Mouse (Mus musculus) kidney, embryonic 16.5 days (tissue): Measurements from ENCODE around the gene Xxylt1. TPM values are rescaled to one million over a fixed set of nuclear protein-coding genes. Genes with fewer than 3 reads are reported as not detected.

Experiments used
- ATAC-seq: fragments of 200-750 bp; cut with Nextera tagmentation; 2 replicates; pipeline ENCODE4 v1.8.0; 2017; ENCODE audit warnings: moderate TSS enrichment; ENCODE audit not compliant: low FRiP score, low TSS enrichment
- H3K27ac ChIP-seq: fragments of 300-500 bp; sonication (generic); 2 replicates; pipeline ENCODE4 v1.5.1; 2014; ENCODE audit warnings: low read length
- H3K27me3 ChIP-seq: fragments of 300-500 bp; sonication (generic); 2 replicates; pipeline ENCODE4 v1.6.1; 2014; ENCODE audit warnings: low read length, control low read depth, mixed read lengths; ENCODE audit not compliant: insufficient read depth
- H3K36me3 ChIP-seq: fragments of 300-500 bp; sonication (generic); 2 replicates; pipeline ENCODE4 v1.6.1; 2014; ENCODE audit warnings: low read length, control low read depth, mixed read lengths; ENCODE audit not compliant: insufficient read depth
- H3K4me1 ChIP-seq: fragments of 300-500 bp; sonication (generic); 2 replicates; pipeline ENCODE4 v1.6.1; 2014; ENCODE audit warnings: low read length, control low read depth, mixed read lengths; ENCODE audit not compliant: insufficient read depth
- H3K4me2 ChIP-seq: fragments of 300-500 bp; sonication (generic); replicated peaks from 2 replicates; pipeline ENCODE4 v1.6.1; 2014; ENCODE audit warnings: low read depth, low read length
- H3K4me3 ChIP-seq: fragments of 300-500 bp; sonication (generic); 2 replicates; pipeline ENCODE4 v1.5.1; 2014; ENCODE audit warnings: mild to moderate bottlenecking, low read length
- H3K9ac ChIP-seq: fragments of 300-500 bp; sonication (generic); replicated peaks from 2 replicates; pipeline ENCODE4 v1.6.1; 2014; ENCODE audit warnings: low read length
- H3K9me3 ChIP-seq: fragments of 300-500 bp; sonication (generic); 2 replicates; pipeline ENCODE4 v1.6.1; 2016; ENCODE audit warnings: low read length, control low read depth
- WGBS: fragments of 180-500 bp; shearing (Covaris S2); extraction: QIAGEN DNeasy Blood & Tissue Kit; methylation state at CpG from one replicate; pipeline ENCODE4 v1.1.7; 2014; 5-methylcytosine and 5-hydroxymethylcytosine counted together
- polyA plus RNA-seq: library from polyadenylated mRNA; unstranded; fragments of >200 nt; fragmentation: Nextera tagmentation; extraction: Ambion mirVana; gene quantifications from 2 replicates; pipeline ENCODE4 v1.2.1, GENCODE M21; 2015

The Xxylt1 gene
- polyA plus RNA-seq, 1 experiment from 2014 or later: 18.8 TPM

GRCm38 (mm10) chr16:31064782-31065181 is 16.4 kb downstream of the Xxylt1 start:
- no peak overlapping the region for H3K9ac ChIP-seq
- H3K4me3 ChIP-seq: no peak overlapping the region
- H3K4me2 ChIP-seq: no peak overlapping the region
- H3K27me3 ChIP-seq: no peaks in the 10 kb centered on the region
- no peak overlapping the region for H3K27ac ChIP-seq
- H3K36me3 ChIP-seq: no peaks in the 10 kb centered on the region
- peaks cover 19% of the 10 kb centered on the region for H3K4me1 ChIP-seq
- H3K9me3 ChIP-seq: no peaks in the 10 kb centered on the region
- 87% methylated on average over 6 of the region's 6 CpGs for WGBS
- ATAC-seq: no peak

GRCm38 (mm10) chr16:31062918-31063317 is 18.3 kb downstream of the Xxylt1 start:
- no peak for ATAC-seq
- 68% methylated on average over 3 of the region's 3 CpGs for WGBS

GRCm38 (mm10) chr16:31061246-31061880 is 19.9 kb downstream of the Xxylt1 start:
- no peaks in the 10 kb centered on the region for H3K27me3 ChIP-seq
- no peak overlapping the region for H3K4me3 ChIP-seq
- H3K9ac ChIP-seq: no peak overlapping the region
- 37% methylated on average over 11 of the region's 11 CpGs for WGBS
- peaks cover 19% of the 10 kb centered on the region; the same call in 1 of the 2 replicates for H3K4me1 ChIP-seq
- ATAC-seq: peak; percentile 47
- H3K4me2 ChIP-seq: no peak overlapping the region
- no peaks in the 10 kb centered on the region for H3K36me3 ChIP-seq
- no peaks in the 10 kb centered on the region for H3K9me3 ChIP-seq
- no peak overlapping the region for H3K27ac ChIP-seq

More at GRCm38 (mm10) chr16:31062918-31063317, 18.3 kb downstream of the Xxylt1 start:
- no peak overlapping the region for H3K4me3 ChIP-seq
- no peak overlapping the region for H3K9ac ChIP-seq
- H3K36me3 ChIP-seq: no peaks in the 10 kb centered on the region
- H3K4me2 ChIP-seq: no peak overlapping the region
- no peaks in the 10 kb centered on the region for H3K9me3 ChIP-seq
- no peaks in the 10 kb centered on the region for H3K27me3 ChIP-seq
- peaks cover 22% of the 10 kb centered on the region for H3K4me1 ChIP-seq
- H3K27ac ChIP-seq: no peak overlapping the region

GRCm38 (mm10) chr16:31060714-31061113 is 20.5 kb downstream of the Xxylt1 start:
- H3K27me3 ChIP-seq: no peaks in the 10 kb centered on the region
- H3K4me1 ChIP-seq: peaks cover 19% of the 10 kb centered on the region; the same call in 1 of the 2 replicates
- no peak overlapping the region for H3K9ac ChIP-seq
- no peaks in the 10 kb centered on the region for H3K36me3 ChIP-seq
- H3K4me2 ChIP-seq: no peak overlapping the region
- no peaks in the 10 kb centered on the region for H3K9me3 ChIP-seq
- 94% methylated on average over 13 of the region's 13 CpGs for WGBS
- H3K27ac ChIP-seq: no peak overlapping the region
- no peak for ATAC-seq
- no peak overlapping the region for H3K4me3 ChIP-seq

- no peaks in the 10 kb centered on the region for H3K9me3 ChIP-seq
- H3K4me1 ChIP-seq: peaks cover 19% of the 10 kb centered on the region; the same call in 1 of the 2 replicates
- H3K27ac ChIP-seq: no peak overlapping the region
- H3K36me3 ChIP-seq: no peaks in the 10 kb centered on the region
- no peaks in the 10 kb centered on the region for H3K27me3 ChIP-seq
- WGBS: 95% methylated on average over 3 of the region's 3 CpGs
- no peak overlapping the region for H3K9ac ChIP-seq
- H3K4me3 ChIP-seq: no peak overlapping the region
- no peak for ATAC-seq
- H3K4me2 ChIP-seq: no peak overlapping the region
These were observed 21.0 kb downstream of the Xxylt1 start for GRCm38 (mm10) chr16:31060226-31060625.

GRCm38 (mm10) chr16:31059730-31060129 is 21.5 kb downstream of the Xxylt1 start:
- no peaks in the 10 kb centered on the region for H3K36me3 ChIP-seq
- no peaks in the 10 kb centered on the region for H3K9me3 ChIP-seq
- WGBS: 72% methylated on average over 4 of the region's 4 CpGs
- peaks cover 19% of the 10 kb centered on the region; the same call in 1 of the 2 replicates for H3K4me1 ChIP-seq
- no peak for ATAC-seq
- no peaks in the 10 kb centered on the region for H3K27me3 ChIP-seq
- H3K4me2 ChIP-seq: no peak overlapping the region
- H3K27ac ChIP-seq: no peak overlapping the region
- 0 out of 2 replicates have a peak overlapping the region, but pooled peaks have one; percentile 26 for H3K9ac ChIP-seq
- no peak overlapping the region for H3K4me3 ChIP-seq

GRCm38 (mm10) chr16:31052812-31053211 is 28.4 kb downstream of the Xxylt1 start:
- no peak overlapping the region for H3K4me3 ChIP-seq
- ATAC-seq: no peak
- 56% methylated on average over 6 of the region's 6 CpGs for WGBS
- no peaks in the 10 kb centered on the region for H3K27me3 ChIP-seq
- H3K27ac ChIP-seq: 0 out of 2 replicates have a peak overlapping the region, but pooled peaks have one; percentile 20
- no peak overlapping the region for H3K4me2 ChIP-seq
- H3K9ac ChIP-seq: no peak overlapping the region
- H3K9me3 ChIP-seq: no peaks in the 10 kb centered on the region
- 0 out of 2 replicates have a peak, but pooled peaks cover 5% of the 10 kb centered on the region for H3K4me1 ChIP-seq
- H3K36me3 ChIP-seq: no peaks in the 10 kb centered on the region

GRCm38 (mm10) chr16:31052177-31052726 is 29.0 kb downstream of the Xxylt1 start:
- H3K9ac ChIP-seq: no peak overlapping the region
- no peak overlapping the region for H3K4me3 ChIP-seq
- H3K27ac ChIP-seq: no peak overlapping the region
- H3K4me1 ChIP-seq: 0 out of 2 replicates have a peak, but pooled peaks cover 5% of the 10 kb centered on the region
- no peaks in the 10 kb centered on the region for H3K9me3 ChIP-seq
- H3K27me3 ChIP-seq: no peaks in the 10 kb centered on the region
- no peaks in the 10 kb centered on the region for H3K36me3 ChIP-seq
- 62% methylated on average over 7 of the region's 7 CpGs for WGBS
- no peak for ATAC-seq
- no peak overlapping the region for H3K4me2 ChIP-seq

- Histone ChIP-seq H3K9me3 (no peaks in the 10 kb centered on the region), H3K27ac (no peak overlapping the region), H3K27me3 (no peaks in the 10 kb centered on the region), H3K4me2 (no peak overlapping the region), H3K4me3 (no peak overlapping the region), H3K4me1 (0 out of 2 replicates have a peak, but pooled peaks cover 5% of the 10 kb centered on the region), H3K36me3 (no peaks in the 10 kb centered on the region), H3K9ac (no peak overlapping the region)
- ATAC-seq: no peak
- 83% methylated on average over 7 of the region's 7 CpGs for WGBS
These were observed 30.5 kb downstream of the Xxylt1 start for GRCm38 (mm10) chr16:31050701-31051100.

- Histone ChIP-seq H3K9ac (no peak overlapping the region), H3K4me3 (no peak overlapping the region), H3K27ac (no peak overlapping the region), H3K4me2 (no peak overlapping the region), H3K36me3 (no peaks in the 10 kb centered on the region), H3K9me3 (no peaks in the 10 kb centered on the region), H3K4me1 (peaks cover 9% of the 10 kb centered on the region; the same call in 1 of the 2 replicates), H3K27me3 (no peaks in the 10 kb centered on the region)
- WGBS: 57% methylated on average over 6 of the region's 6 CpGs
- ATAC-seq: no peak
These were observed 33.0 kb downstream of the Xxylt1 start for GRCm38 (mm10) chr16:31048194-31048593.
